Mouse (Mus musculus): ENCODE data around the gene Cox5b.

The Cox5b gene

GRCm38 (mm10) chr1:36690671-36691235 is 496 bp upstream of the Cox5b start:
- peak; percentile 33 for DNase-seq

GRCm38 (mm10) chr1:36694871-36695270 is 3.6 kb downstream of the Cox5b start:
- DNase-seq: no peak

GRCm38 (mm10) chr1:36696411-36696810 is 5.2 kb downstream of the Cox5b start:
- no peak for DNase-seq

- DNase-seq: no peak
Observed at GRCm38 (mm10) chr1:36697030-36697429, 5.8 kb downstream of the Cox5b start.

- DNase-seq: no peak
Observed at GRCm38 (mm10) chr1:36707166-36707565, 15.9 kb downstream of the Cox5b start.

GRCm38 (mm10) chr1:36707797-36708196 is 16.5 kb downstream of the Cox5b start:
- no peak for DNase-seq

GRCm38 (mm10) chr1:36708626-36709025 is 17.4 kb downstream of the Cox5b start:
- DNase-seq: no peak

- DNase-seq: peak; percentile 67
Observed at GRCm38 (mm10) chr1:36709055-36709853, 18.0 kb downstream of the Cox5b start.

GRCm38 (mm10) chr1:36709854-36710280 is 18.6 kb downstream of the Cox5b start, which contains the start of gene 4933424G06Rik:
4933424G06Rik (plus strand) TSS chr1:36710149.
- peak; percentile 99 for DNase-seq

- no peak for DNase-seq
Observed at GRCm38 (mm10) chr1:36711104-36711503, 19.9 kb downstream of the Cox5b start.

GRCm38 (mm10) chr1:36714311-36714710 is 23.1 kb downstream of the Cox5b start, which contains the start of gene Actr1b:
Actr1b (minus strand) TSS chr1:36714422.
- no peak for DNase-seq

GRCm38 (mm10) chr1:36718786-36719185 is 27.5 kb downstream of the Cox5b start:
- no peak for DNase-seq

- peak; percentile 43 for DNase-seq
Observed at GRCm38 (mm10) chr1:36723146-36724056, 32.2 kb downstream of the Cox5b start.

GRCm38 (mm10) chr1:36724057-36724431 is 32.8 kb downstream of the Cox5b start:
- DNase-seq: no peak

GRCm38 (mm10) chr1:36737300-36737699 is 46.1 kb downstream of the Cox5b start:
- peak; percentile 89 for DNase-seq

- no peak for DNase-seq
Observed at GRCm38 (mm10) chr1:36739231-36739630, 48.0 kb downstream of the Cox5b start.

GRCm38 (mm10) chr1:36743046-36743445 is 51.8 kb downstream of the Cox5b start:
- no peak for DNase-seq

Measured in thymus, postnatal 14 days (tissue).